ENCODE assay signal across 14 mouse cellular contexts in genomic region chr7:128320219-128320816, GRCm38 (mm10). TPM values are rescaled to one million over a fixed set of nuclear protein-coding genes. Genes with fewer than 3 reads are reported as not detected.
DNase-seq lines count a peak whose midpoint lies in the region; ATAC-seq and TF ChIP-seq lines count a peak whose summit lies in the region.
"Had no signal": no experiment of that assay in that cellular context is flagged by ENCODE, and none has a peak within 500 bp of the region (broad histone marks: within the 10 kb centered on the region; RNA-seq: fewer than 3 reads in every experiment).

No protein-coding gene starts in this region.

- no peaks in the 10 kb centered on the region for H3K27me3 ChIP-seq in heart, postnatal 0 days (ENCODE audit: control insufficient read depth, insufficient read depth, low read length)
- H3K27me3 ChIP-seq in heart, embryonic 11.5 days (ENCODE audit: control insufficient read depth, insufficient read depth, low read length) = no peaks in the 10 kb centered on the region
- H3K27me3 ChIP-seq in liver, postnatal 0 days (ENCODE audit: insufficient read depth, low read length) = no peaks in the 10 kb centered on the region
- H3K27me3 ChIP-seq in midbrain, postnatal 0 days (ENCODE audit: insufficient read depth, low read length) = no peaks in the 10 kb centered on the region

- no peaks in the 10 kb centered on the region for H3K9me3 ChIP-seq in heart, postnatal 0 days (replicated peaks; ENCODE audit: control insufficient read depth, low read length)
- H3K9me3 ChIP-seq in heart, embryonic 11.5 days (replicated peaks; ENCODE audit: control insufficient read depth, low read length) = no peaks in the 10 kb centered on the region
- no peaks in the 10 kb centered on the region for H3K9me3 ChIP-seq in liver, postnatal 0 days (ENCODE audit: low read length)
- H3K9me3 ChIP-seq in midbrain, postnatal 0 days (ENCODE audit: low read length) = no peaks in the 10 kb centered on the region

- DNase-seq in heart, postnatal 0 days (ENCODE audit: low spot score) = no peak
- peak; percentile 51 for DNase-seq in urinary bladder, postnatal 14 days (ENCODE audit: low spot score)
- no peak for DNase-seq in urinary bladder, postnatal 10 days (ENCODE audit: low spot score)
- no peak for DNase-seq in liver, postnatal 0 days
- DNase-seq in adrenal gland, postnatal 36 days = no peak
- DNase-seq in T-cell, adult 2 months (ENCODE audit: low spot score) = no peak
- DNase-seq in midbrain, postnatal 0 days (ENCODE audit: low spot score) = no peak
- DNase-seq: B cell, adult 2 months; kidney, postnatal 36 days; right cerebral cortex, postnatal 4 days had no signal

- H3K4me1 ChIP-seq in heart, postnatal 0 days (ENCODE audit: control insufficient read depth, insufficient read depth) = 0 out of 2 replicates have a peak, but pooled peaks cover 3% of the 10 kb centered on the region
- H3K4me1 ChIP-seq in heart, embryonic 11.5 days (ENCODE audit: control insufficient read depth, insufficient read depth, low read length) = no peaks in the 10 kb centered on the region
- H3K4me1 ChIP-seq in liver, postnatal 0 days (ENCODE audit: insufficient read depth) = no peaks in the 10 kb centered on the region
- no peaks in the 10 kb centered on the region for H3K4me1 ChIP-seq in midbrain, postnatal 0 days (ENCODE audit: insufficient read depth, low read length)

- no peak for TF ChIP-seq CTCF in heart, postnatal 0 days (IDR thresholded peaks at IDR 0.05; ENCODE audit: low read depth)
- TF ChIP-seq CTCF in liver, postnatal 0 days (IDR thresholded peaks at IDR 0.05; ENCODE audit: low read depth) = no peak
- no peak for TF ChIP-seq CTCF in midbrain, postnatal 0 days (IDR thresholded peaks at IDR 0.05)

- no peak for ATAC-seq in heart, postnatal 0 days (ENCODE audit: insufficient read depth, low read depth)
- ATAC-seq in heart, embryonic 11.5 days (replicated peaks; ENCODE audit: insufficient number of reproducible peaks, low FRiP score, low TSS enrichment) = no peak
- no peak for ATAC-seq in liver, postnatal 0 days
- no peak for ATAC-seq in midbrain, postnatal 0 days (ENCODE audit: low FRiP score)

- no peak overlapping the region for H3K4me3 ChIP-seq in heart, postnatal 0 days (ENCODE audit: low read depth, low read length)
- no peak overlapping the region for H3K4me3 ChIP-seq in heart, embryonic 11.5 days (ENCODE audit: low read depth, low read length)
- no peak overlapping the region for H3K4me3 ChIP-seq in liver, postnatal 0 days (ENCODE audit: low read depth, low read length)
- H3K4me3 ChIP-seq in midbrain, postnatal 0 days (ENCODE audit: low read depth, low read length) = no peak overlapping the region

- 81% methylated on average over 2 of the region's 2 CpGs for WGBS in heart, postnatal 0 days
- WGBS in heart, embryonic 11.5 days (ENCODE audit: insufficient replicate concordance) = 77% methylated on average over 2 of the region's 2 CpGs
- WGBS in liver, postnatal 0 days (ENCODE audit: insufficient replicate concordance) = 66% methylated on average over 2 of the region's 2 CpGs
- 75% methylated on average over 2 of the region's 2 CpGs for WGBS in midbrain, postnatal 0 days

- H3K9ac ChIP-seq in heart, postnatal 0 days (replicated peaks; ENCODE audit: low read depth, low read length) = no peak overlapping the region
- no peak overlapping the region for H3K9ac ChIP-seq in heart, embryonic 11.5 days (ENCODE audit: low read depth, low read length)
- H3K9ac ChIP-seq in liver, postnatal 0 days (replicated peaks) = no peak overlapping the region
- no peak overlapping the region for H3K9ac ChIP-seq in midbrain, postnatal 0 days (replicated peaks; ENCODE audit: low read length, poor library complexity, severe bottlenecking)

- H3K36me3 ChIP-seq in heart, postnatal 0 days (replicated peaks; ENCODE audit: control insufficient read depth, insufficient read depth, low read length) = no peaks in the 10 kb centered on the region
- no peaks in the 10 kb centered on the region for H3K36me3 ChIP-seq in heart, embryonic 11.5 days (ENCODE audit: control insufficient read depth, insufficient read depth, low read length)
- no peaks in the 10 kb centered on the region for H3K36me3 ChIP-seq in liver, postnatal 0 days (replicated peaks; ENCODE audit: insufficient read depth, low read length)
- H3K36me3 ChIP-seq in midbrain, postnatal 0 days (ENCODE audit: insufficient read depth, low read length) = no peaks in the 10 kb centered on the region

- H3K4me2 ChIP-seq in heart, postnatal 0 days (ENCODE audit: low read depth, low read length) = no peak overlapping the region
- H3K4me2 ChIP-seq in heart, embryonic 11.5 days = no peak overlapping the region
- H3K4me2 ChIP-seq in liver, postnatal 0 days (ENCODE audit: low read depth, low read length) = no peak overlapping the region
- H3K4me2 ChIP-seq in midbrain, postnatal 0 days (ENCODE audit: low read depth, low read length, poor library complexity, severe bottlenecking) = no peak overlapping the region

- TF ChIP-seq EP300 in heart, postnatal 0 days (IDR thresholded peaks at IDR 0.05; ENCODE audit: low read depth) = no peak
- no peak for TF ChIP-seq EP300 in liver, postnatal 0 days (IDR thresholded peaks at IDR 0.05; ENCODE audit: low read depth)

- H3K27ac ChIP-seq in heart, postnatal 0 days (ENCODE audit: low read depth) = peak overlapping the region; percentile 38; the same call in 1 of the 2 replicates
- no peak overlapping the region for H3K27ac ChIP-seq in heart, embryonic 11.5 days (ENCODE audit: low read depth, low read length)
- H3K27ac ChIP-seq in liver, postnatal 0 days (ENCODE audit: low read depth) = peak overlapping the region; percentile 62
- H3K27ac ChIP-seq in midbrain, postnatal 0 days (ENCODE audit: low read depth, low read length) = no peak overlapping the region

RNA-seq across cellular contexts. Expression of gene BC017158, which starts 22.3 kb away (rescaled TPM):
- 14.1 and 22.4 TPM in 2 replicates for total RNA-seq in heart, postnatal 0 days (2014; rRNA removed; ENCODE audit: low replicate concordance)
- polyA plus RNA-seq in heart, postnatal 0 days (2015; fragmentation: Nextera tagmentation; extraction: Ambion mirVana) = 5.8 and 6.8 TPM in 2 replicates
- polyA plus RNA-seq in heart, embryonic 11.5 days (2014; fragmentation: Nextera tagmentation; extraction: Ambion mirVana) = 18.1 and 18.2 TPM in 2 replicates
- 9.4 and 9.6 TPM in 2 replicates for polyA plus RNA-seq in liver, postnatal 0 days (2015; fragmentation: Nextera tagmentation; extraction: Ambion mirVana)
- total RNA-seq in adrenal gland, postnatal 36 days (2021) = 10 to 100 TPM; 27.9 to 28.9 TPM
- total RNA-seq in midbrain, postnatal 0 days (2014; rRNA removed) = 27.7 and 28.0 TPM in 2 replicates
- polyA plus RNA-seq in midbrain, postnatal 0 days (2015; fragmentation: Nextera tagmentation; extraction: Ambion mirVana) = 17.9 and 18.3 TPM in 2 replicates

RNA-seq across cellular contexts. Expression of gene Slc5a2, which starts 54.9 kb away (rescaled TPM):
- not detected in 2 replicates for total RNA-seq in heart, postnatal 0 days (2014; rRNA removed; ENCODE audit: low replicate concordance)
- polyA plus RNA-seq in heart, postnatal 0 days (2015; fragmentation: Nextera tagmentation; extraction: Ambion mirVana) = 0.20 and 0.30 TPM in 2 replicates
- 0.83 TPM in 1 of 2 replicates, not detected in the other for polyA plus RNA-seq in heart, embryonic 11.5 days (2014; fragmentation: Nextera tagmentation; extraction: Ambion mirVana)
- polyA plus RNA-seq in liver, postnatal 0 days (2015; fragmentation: Nextera tagmentation; extraction: Ambion mirVana) = 1.3 and 1.8 TPM in 2 replicates
- not detected for total RNA-seq in adrenal gland, postnatal 36 days (2021)
- total RNA-seq in midbrain, postnatal 0 days (2014; rRNA removed) = not detected in 2 replicates
- 0.36 TPM in 1 of 2 replicates, not detected in the other for polyA plus RNA-seq in midbrain, postnatal 0 days (2015; fragmentation: Nextera tagmentation; extraction: Ambion mirVana)
- total RNA-seq: left cerebral cortex, postnatal 14 days had no signal
- polyA plus RNA-seq: adrenal gland, adult 2 months; cortical plate, adult 2 months had no signal

Comparison
In these comparisons a context has a peak if more than half of its experiments do, and no peak if none do; other contexts are left out.
1. H3K27ac ChIP-seq: peak in heart, postnatal 0 days (single experiment) and liver, postnatal 0 days (single experiment); none in heart, embryonic 11.5 days (single experiment) and midbrain, postnatal 0 days (single experiment).